Mouse (Mus musculus): ENCODE results near the gene Evl.
"Not testable (repeated sequence)": the region's sequence is repeated elsewhere in the genome, so short reads cannot be mapped to it uniquely, and the experiment has no call there.

Gene Evl

DNA sequence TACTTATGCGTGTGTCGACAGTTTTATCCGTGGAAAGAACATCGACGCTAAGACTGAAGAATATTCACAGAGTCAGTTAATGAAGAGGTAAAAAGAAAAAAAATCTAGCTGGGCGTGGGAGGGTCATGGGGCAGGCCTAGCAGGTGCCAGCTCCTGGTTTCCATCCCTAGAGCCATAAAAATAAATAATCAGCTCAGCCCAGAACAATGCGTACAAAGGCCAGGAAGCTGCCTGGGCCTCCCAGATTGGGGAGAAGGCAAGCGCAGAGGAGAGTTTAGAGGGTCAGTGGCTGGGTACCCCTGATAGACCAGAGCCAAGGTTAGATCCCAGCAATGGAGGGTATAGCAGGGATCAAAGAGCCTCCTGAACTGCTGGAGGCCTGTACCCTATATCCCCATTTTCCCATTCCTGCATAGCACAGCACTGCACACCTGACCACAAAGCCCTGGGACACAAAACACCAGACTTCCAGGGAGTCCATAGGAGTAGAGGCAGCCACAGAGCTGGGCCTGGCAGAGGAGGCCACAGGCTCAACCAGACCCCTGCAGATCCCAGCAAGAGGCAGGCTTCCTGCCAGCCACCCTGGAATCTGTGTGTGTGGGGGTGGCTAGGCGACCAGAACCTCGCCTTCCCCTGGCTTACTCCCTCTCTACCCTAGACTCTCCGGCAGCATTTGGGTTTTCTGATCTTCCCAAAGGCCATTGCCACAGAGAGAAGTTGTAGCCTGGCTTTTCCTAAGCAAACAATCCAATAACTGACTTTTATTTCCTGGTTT is 144.4 kb downstream of the Evl start:
- no peak for DNase-seq (ENCODE audit: low read depth)

DNA sequence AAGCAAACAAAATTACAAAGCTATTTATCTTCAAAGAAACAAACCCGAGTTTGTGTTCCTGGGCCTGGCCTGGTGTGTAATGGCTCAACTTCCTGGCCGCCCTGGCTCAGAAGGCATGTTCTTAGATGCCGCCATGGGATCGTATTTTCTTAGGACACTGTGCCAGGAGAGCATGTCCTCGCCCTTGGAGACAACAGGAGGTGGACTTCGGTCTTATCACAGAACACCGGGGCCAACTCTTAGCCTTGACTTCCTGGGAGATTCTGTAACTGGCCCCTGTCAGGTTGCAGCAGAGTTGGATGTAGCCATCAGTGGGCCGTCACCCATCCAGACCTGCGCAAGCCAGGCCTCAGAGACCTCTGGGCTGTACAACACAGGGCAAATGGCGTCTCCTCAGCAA is 145.1 kb downstream of the Evl start:
- DNase-seq (ENCODE audit: low read depth), result no peak

DNA sequence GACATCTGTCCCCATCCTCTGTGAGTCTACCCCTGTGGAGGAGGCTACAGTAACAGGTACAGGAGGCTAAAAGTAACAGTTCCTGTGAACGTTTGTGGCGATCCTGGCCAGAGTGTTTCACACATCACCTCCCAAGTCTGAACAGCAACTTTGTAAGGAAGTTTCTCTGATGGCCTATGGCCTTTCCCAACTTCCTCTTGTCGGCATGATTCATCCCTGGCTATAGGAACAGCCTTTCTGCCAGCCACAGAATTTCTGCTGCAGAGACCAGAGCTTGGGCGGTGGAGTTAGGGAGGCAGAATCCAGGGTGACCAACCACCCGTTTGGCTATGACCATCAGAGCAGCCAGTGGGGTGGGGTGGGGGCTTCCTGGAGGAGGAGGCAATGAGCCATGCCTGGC is 145.5 kb downstream of the Evl start:
- DNase-seq (ENCODE audit: low read depth), result no peak

DNA sequence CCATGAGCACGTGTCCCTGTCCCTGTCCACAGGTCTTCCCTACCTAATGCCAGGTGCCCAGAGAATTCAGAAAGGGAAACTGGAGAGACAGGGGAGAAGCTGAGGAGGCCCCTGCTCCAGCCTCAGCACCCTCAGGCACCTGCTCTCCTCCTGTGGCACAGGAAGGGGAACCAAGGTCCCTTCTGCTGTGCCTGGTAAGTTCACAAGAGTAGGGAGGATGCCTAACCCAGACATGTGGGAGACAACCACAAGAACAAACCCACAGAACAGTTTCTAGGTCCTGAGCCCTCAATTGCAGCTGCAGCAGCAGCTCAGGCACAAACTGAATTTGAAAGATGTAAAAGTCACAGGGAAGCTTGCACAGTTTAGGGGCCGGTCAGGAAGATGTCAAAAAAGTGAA is 146.7 kb downstream of the Evl start:
- DNase-seq (ENCODE audit: low read depth), result no peak

DNA sequence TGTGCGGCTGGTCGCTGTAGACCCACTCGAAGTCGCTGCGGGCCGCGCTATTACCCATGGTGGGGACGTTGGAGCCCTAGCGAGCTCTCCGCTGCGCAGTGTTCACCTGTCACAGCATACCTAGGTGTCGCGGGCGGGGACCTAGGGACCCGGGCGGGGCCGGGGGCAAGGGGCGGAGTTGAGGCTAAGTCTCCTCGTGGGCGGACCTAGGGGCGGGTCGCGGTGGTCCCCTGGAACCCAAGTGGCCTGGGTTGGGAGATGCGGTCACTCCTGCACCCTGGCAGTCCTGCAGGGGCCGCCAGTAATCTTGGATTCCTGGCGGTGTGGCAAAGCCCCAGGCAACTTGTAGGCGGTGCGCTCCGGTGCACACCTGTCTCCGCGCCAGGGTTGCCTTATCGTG is 147.7 kb downstream of the Evl start, which contains the start of gene Degs2:
Degs2 (minus strand) TSS at position 131 of the 400 bp plus-strand sequence.
- no peak for DNase-seq (ENCODE audit: low read depth)

DNA sequence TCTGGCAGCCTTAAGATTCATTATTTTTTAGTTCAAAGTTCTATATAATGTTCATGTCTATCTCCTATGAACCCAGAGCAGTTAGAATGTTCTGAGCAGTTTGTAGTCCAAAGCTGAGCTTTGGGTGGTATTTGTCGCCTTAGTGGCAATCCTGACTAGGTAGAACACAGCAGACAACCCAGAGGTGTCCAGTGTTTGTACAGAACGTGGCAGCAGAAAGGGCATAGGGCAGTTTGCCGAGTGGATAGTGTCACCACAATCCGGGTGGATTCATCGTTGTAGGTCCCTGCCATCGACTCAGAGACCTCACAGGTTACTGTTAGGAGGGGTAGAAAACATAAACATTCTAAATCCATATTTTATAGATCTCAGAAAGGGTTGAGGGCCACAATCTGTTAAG is 151.0 kb downstream of the Evl start:
- no peak for DNase-seq (ENCODE audit: low read depth)

DNA sequence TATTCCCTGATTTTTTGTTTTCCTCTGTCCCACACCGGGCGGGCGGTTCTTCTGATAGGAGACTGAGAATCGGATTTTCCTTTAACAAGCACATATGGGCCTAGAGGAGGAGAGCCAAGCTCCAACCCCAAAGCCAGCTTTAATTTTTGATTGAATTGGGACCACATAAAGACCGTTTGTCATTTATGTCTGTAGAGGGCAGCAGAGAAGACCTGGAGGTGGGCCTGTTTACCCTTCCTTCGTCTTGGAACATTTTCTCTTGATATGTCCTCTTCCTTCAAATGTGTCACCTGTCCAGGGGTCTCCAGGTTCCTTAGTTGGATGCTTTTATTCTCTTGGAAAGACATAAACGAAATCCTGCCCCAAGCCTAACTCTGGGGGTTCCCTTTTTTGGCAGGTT is 151.6 kb downstream of the Evl start:
- no peak for DNase-seq (ENCODE audit: low read depth)

DNA sequence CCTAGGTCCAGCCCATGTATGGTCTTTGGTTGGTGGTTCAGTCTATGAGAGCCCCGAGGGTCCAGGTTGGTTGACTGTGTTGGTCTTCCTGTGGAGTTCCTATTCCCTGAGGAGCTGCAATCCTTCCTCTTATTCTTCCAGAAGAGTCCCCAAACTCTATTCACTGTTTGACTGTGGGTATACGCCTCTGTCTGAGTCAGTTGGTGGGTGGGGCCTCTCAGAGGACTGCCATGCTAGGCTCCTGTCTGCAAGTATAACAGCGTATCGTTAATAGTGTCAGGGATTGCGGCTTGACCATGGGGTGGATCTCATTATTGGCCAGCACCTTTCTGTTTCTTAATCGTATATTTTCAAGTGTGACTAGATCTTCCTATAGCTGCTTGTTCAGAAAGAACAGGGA is 154.9 kb downstream of the Evl start:
- no peak for DNase-seq (ENCODE audit: low read depth)

DNA sequence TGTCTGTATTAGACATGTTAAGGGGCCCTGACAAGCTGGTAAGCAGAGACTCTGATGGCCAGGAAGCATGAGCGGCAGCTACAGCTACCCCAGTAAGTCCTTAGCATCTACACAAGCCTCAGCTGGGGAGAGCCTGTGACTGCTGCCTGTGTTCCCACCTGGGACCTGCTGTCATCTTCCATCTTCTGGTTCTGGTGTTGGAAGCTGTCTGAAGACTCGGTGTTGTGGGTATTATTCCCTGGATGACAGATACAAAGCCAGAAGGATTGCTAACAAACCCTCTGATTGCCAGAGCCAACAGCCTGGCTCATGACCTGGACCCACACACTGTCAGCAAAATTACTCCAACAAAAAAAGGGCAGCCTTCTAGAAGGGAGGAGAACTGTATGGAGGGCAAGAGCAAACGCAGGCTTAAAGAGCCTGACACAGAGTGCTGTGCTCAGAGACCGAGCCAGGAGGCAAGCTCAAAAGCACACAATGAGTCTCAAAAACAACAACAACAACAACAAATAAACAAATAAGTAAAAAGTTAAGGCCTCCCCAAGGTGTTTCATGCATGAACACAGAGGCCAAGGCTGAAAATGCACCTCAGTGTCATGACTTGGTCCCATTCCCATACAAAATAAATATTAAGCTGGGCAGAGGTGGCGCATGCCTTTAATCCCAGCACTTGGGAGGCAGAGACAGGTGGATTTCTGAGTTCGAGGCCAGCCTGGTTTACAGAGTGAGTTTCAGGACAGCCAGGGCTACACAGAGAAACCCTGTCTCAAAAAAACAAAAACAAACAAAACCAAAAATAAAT is 155.6 kb downstream of the Evl start:
- DNase-seq (ENCODE audit: low read depth), result no peak

DNA sequence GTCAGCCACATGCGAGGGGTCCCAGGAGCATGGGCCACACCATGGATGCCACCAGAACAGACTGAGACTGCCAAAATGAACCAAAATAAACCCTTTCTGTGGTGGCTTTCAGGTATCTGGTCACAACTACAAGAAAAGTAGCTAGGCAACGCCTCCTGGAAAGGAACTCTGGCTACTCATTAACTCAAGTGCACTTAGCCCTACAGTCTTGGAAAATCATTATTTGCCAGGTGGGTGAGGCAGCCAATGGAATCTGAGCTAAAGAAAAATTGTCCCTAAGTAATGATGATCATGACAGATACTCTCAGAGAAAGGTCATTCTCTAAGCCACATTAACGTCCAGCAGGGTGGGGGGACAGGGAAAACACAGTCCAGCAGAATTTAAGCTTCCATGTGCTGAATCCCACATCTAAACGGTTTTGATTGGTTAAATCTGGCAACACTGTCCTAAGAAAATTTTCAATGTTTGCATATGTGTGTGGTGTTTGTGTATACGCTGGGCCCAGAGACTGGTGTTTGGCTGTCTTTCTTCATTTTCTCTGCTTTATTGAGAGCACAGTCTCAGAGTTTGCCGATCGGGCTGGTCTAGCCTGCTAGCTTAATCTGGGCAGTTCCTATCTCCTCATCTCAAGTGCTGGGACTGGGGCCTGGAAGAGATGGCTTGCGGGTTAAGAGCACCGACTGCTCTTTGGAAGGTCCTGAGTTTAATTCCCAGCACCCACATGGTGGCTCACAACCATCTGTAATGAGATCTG is 156.5 kb downstream of the Evl start:
- DNase-seq (ENCODE audit: low read depth), result no peak

DNA sequence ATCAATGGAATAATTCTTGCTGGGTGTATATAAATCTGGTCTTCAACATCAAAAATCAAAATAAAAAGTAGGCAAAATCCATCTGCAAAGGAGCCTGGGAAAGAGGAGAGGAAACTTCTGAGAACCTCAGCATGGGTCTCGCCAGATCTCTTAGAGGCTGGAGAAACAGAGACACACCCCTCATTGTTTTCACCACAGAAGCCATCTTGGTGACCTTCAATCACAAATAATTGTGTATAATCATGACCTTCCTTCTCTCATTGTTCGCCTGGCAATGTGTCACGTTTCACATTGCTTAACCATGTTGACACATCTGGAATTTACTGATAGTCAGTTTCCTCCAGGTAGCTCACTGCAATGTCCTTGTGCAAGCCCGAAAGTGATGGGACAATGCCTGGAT is 158.0 kb downstream of the Evl start:
- no peak for DNase-seq (ENCODE audit: low read depth)

DNA sequence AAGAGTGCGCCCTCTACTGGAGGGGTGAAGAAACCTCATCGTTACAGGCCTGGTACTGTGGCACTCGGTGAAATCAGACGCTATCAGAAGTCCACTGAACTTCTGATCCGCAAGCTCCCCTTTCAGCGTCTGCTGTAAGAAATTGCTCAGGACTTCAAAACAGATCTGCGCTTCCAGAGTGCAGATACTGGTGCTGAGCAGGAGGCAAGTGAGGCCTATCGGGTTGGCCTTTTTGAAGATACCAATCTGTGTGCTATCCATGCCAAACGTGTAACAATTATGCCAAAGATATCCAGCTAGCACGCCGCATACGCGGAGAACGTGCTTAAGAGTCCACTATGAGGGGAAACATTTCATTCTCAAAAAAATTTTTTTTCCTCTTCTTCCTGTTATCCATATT is 159.5 kb downstream of the Evl start:
- not testable (repeated sequence) for DNase-seq (ENCODE audit: low read depth)

DNA sequence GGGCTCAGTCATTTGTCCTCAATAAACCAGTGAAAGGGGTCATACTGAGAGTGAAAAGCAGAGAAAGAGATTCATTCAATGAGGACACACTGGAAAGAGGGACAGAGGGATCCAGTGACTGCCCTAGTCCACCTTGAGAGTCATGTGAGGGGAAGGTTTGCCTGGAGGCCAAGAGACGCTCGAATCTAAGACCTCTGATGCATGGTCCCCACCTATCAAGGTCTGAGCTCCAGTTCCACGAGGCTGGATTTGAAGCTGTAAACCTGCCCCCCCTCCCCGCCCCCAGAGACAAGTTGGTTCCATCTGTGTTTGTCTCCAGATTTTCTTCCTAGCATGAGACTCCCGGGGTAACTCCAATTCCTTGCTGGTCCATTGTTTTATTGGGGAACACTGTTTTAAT is 161.3 kb downstream of the Evl start:
- DNase-seq (ENCODE audit: low read depth), result no peak

DNA sequence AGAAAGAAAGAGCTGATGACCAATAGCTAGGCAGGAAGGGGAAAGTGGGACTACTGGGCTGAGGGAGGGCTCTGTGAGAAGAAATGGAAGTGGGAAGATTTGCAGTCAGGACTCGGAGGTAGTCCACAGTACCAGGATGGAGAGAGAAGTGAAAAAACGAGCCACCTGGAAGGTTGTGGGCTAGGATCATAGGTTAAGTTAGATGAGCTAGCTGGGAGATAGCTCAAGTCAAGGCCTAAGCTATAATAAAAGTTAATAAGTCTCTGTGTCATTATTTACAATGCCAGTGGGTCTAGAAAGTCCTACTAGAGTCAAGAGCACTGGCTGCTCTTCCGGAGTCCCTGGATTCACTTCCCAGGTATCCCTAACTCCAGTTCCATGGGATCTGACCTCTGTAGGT is 164.0 kb downstream of the Evl start:
- no peak for DNase-seq (ENCODE audit: low read depth)

DNA sequence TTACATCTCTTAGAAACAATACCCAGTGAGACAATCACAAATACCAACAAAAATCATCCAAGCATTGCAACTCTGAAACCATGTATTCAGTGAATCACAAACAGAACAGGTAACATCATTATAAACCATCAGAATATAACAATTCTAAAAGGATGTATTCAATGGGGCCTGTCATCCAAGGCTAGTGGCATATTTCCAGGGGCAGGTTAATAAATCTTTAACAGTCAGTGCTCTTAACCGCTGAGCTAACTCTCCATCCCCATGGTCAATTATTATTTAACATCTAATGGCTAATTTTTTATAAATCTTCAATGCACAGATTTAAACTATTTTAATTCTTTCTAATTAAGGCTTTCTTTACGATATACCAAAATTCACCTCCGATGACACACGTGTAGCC is 167.9 kb downstream of the Evl start:
- DNase-seq (ENCODE audit: low read depth), result no peak

DNA sequence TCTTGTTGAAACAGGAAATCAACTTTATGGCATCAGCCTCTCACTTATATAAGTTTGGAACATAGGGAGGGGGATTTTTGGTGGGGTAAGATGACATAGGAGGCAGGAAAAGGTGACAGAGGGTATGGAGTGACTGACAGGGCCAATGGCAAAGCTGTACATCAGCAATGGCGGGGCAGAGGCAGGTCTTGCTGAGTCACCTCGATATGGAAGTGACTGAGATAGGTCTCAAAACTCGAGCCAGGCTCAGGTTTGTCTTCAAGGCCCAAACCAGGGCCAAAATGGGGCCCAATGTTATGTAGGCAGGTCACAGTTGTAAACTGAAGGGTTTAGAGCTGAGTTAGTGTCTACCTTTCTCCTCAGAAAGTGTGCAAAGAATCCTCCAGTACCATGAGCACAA is 169.3 kb downstream of the Evl start:
- no peak for DNase-seq (ENCODE audit: low read depth)

DNA sequence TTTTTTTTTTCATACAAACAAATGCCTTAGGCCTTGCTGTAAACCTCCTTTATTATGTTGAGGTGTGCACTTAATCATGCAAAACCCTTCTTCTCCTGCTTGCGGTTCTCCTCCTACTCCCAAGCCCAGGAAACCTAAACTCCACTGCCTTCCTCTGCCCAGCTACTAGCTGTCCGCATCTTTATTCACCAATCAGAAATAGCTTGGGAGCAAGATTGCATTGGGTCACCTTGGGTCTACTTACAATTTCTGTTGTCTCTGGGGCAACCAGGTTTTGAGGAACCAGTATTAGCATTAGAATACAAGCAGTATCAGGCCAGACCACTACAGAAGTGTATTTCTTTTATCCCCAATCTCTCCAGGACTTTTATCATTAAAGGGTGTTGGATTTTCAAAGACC is 179.9 kb downstream of the Evl start:
- DNase-seq (ENCODE audit: low read depth), result no peak

DNA sequence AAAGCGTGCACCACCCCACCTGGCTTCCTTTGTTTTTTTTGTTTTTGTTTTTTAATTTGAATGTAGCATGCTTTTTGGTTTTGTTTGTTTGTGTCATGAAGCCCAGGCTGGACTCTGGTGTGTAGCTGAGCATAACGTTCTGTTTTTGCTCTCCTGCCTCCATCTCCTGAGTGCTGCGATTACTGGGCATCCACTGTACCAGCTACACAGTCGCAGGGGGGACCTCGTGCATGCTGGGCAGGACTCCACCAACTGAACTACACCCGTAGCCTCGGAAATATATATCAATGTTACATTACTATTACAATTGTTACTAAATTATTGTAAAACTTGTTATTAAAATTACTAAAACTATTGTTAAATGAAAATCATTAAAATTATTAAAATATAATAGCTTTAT is 183.3 kb downstream of the Evl start:
- DNase-seq (ENCODE audit: low read depth), result no peak
